Mouse (Mus musculus): ENCODE results near the gene Hyal3.

- TF ChIP-seq CTCF (IDR thresholded peaks at IDR 0.05; ENCODE audit: low read depth) (no peak), EP300 (optimal IDR thresholded peaks at IDR 0.05) (no peak)
Measured at GRCm38 (mm10) chr9:107570845-107571244, 9.8 kb upstream of the Hyal3 start.

Measured in stomach, postnatal 0 days (tissue).